Mouse (Mus musculus) spleen, postnatal 36 days (tissue): ENCODE results near the gene Ngrn.
A peak's percentile ranks its signal among the peaks of the same experiment; 100 is the strongest.

Experiments used
- DNase-seq, 2 experiments: peaks; one replicate each; pipeline ENCODE4 v3.0.0; 2022; ENCODE audit warnings: low spot score in 2 of 2, mixed read lengths in 1 of 2

Ngrn gene

GRCm38 (mm10) chr7:80261372-80261990, 466 bp downstream of the Ngrn start:
- DNase-seq = no peak

GRCm38 (mm10) chr7:80264606-80265005, 3.6 kb downstream of the Ngrn start:
- DNase-seq = no peak

GRCm38 (mm10) chr7:80267764-80268163, 6.7 kb downstream of the Ngrn start:
- DNase-seq = no peak

GRCm38 (mm10) chr7:80268897-80269750, 8.1 kb downstream of the Ngrn start, which contains the start of gene Vps33b:
Gene Vps33b (plus strand): TSS chr7:80269649.
- peak; percentile 92 to 96 for DNase-seq

- no peak for DNase-seq
Observed at GRCm38 (mm10) chr7:80269751-80270255, 8.8 kb downstream of the Ngrn start.

GRCm38 (mm10) chr7:80273456-80273855, 12.4 kb downstream of the Ngrn start:
- no peak for DNase-seq

- DNase-seq = no peak
Observed at GRCm38 (mm10) chr7:80276374-80276773, 15.4 kb downstream of the Ngrn start.

- DNase-seq = no peak
Observed at GRCm38 (mm10) chr7:80280032-80280431, 19.0 kb downstream of the Ngrn start.

- DNase-seq = no peak
Observed at GRCm38 (mm10) chr7:80280998-80281397, 20.0 kb downstream of the Ngrn start.

GRCm38 (mm10) chr7:80281646-80282045, 20.6 kb downstream of the Ngrn start:
- no peak for DNase-seq

- no peak for DNase-seq
Observed at GRCm38 (mm10) chr7:80283226-80283918, 22.4 kb downstream of the Ngrn start.

GRCm38 (mm10) chr7:80284391-80284790, 23.4 kb downstream of the Ngrn start:
- DNase-seq = no peak

- no peak for DNase-seq
Observed at GRCm38 (mm10) chr7:80285725-80286124, 24.7 kb downstream of the Ngrn start.

- no peak for DNase-seq
Observed at GRCm38 (mm10) chr7:80287736-80288135, 26.7 kb downstream of the Ngrn start.

GRCm38 (mm10) chr7:80294062-80294763, 33.2 kb downstream of the Ngrn start, which contains the start of gene Prc1:
Gene Prc1 (plus strand): TSS chr7:80294450.
- DNase-seq = peak; percentile 99

GRCm38 (mm10) chr7:80294764-80295648, 34.0 kb downstream of the Ngrn start:
- peak in 1 of 2 experiments; percentile 22 for DNase-seq

- no peak for DNase-seq
Observed at GRCm38 (mm10) chr7:80296462-80296861, 35.4 kb downstream of the Ngrn start.

GRCm38 (mm10) chr7:80297041-80297440, 36.0 kb downstream of the Ngrn start:
- no peak for DNase-seq

GRCm38 (mm10) chr7:80298754-80299153, 37.7 kb downstream of the Ngrn start:
- no peak for DNase-seq

GRCm38 (mm10) chr7:80299568-80299967, 38.6 kb downstream of the Ngrn start:
- no peak for DNase-seq
